Mouse (Mus musculus) stomach, embryonic 15.5 days (tissue): Measurements from ENCODE around the gene Syt2. TPM values are rescaled to one million over a fixed set of nuclear protein-coding genes. Genes with fewer than 3 reads are reported as not detected.

ENCODE experiments used
- ATAC-seq: fragments of 200-750 bp; cut with Nextera tagmentation; 2 replicates; pipeline ENCODE4 v1.8.0; 2017; ENCODE audit warnings: low read depth, moderate number of reproducible peaks, moderate TSS enrichment; ENCODE audit not compliant: insufficient read depth, low FRiP score
- H3K27ac ChIP-seq: fragments of 300-500 bp; sonication (generic); 2 replicates; pipeline ENCODE4 v1.5.1; 2015; ENCODE audit warnings: mild to moderate bottlenecking, inconsistent platforms
- H3K27me3 ChIP-seq: fragments of 300-500 bp; sonication (generic); replicated peaks from 2 replicates; pipeline ENCODE4 v1.6.1; 2015; ENCODE audit warnings: inconsistent platforms
- H3K36me3 ChIP-seq: fragments of 300-500 bp; sonication (generic); 2 replicates; pipeline ENCODE4 v1.6.1; 2015; ENCODE audit warnings: inconsistent platforms
- H3K4me1 ChIP-seq: fragments of 300-500 bp; sonication (generic); 2 replicates; pipeline ENCODE4 v1.6.1; 2015; ENCODE audit warnings: inconsistent platforms
- H3K4me2 ChIP-seq: fragments of 300-500 bp; sonication (generic); 2 replicates; pipeline ENCODE4 v1.6.1; 2015; ENCODE audit warnings: mild to moderate bottlenecking, inconsistent platforms
- H3K4me3 ChIP-seq: fragments of 300-500 bp; sonication (generic); replicated peaks from 2 replicates; pipeline ENCODE4 v1.5.1; 2015; ENCODE audit warnings: inconsistent platforms
- H3K9ac ChIP-seq: fragments of 300-500 bp; sonication (generic); 2 replicates; pipeline ENCODE4 v1.6.1; 2015; ENCODE audit warnings: inconsistent platforms
- H3K9me3 ChIP-seq: fragments of 300-500 bp; sonication (generic); 2 replicates; pipeline ENCODE4 v1.6.1; 2016; ENCODE audit warnings: inconsistent platforms
- WGBS: fragments of 180-500 bp; shearing (Covaris S2); methylation state at CpG from one replicate; pipeline ENCODE4 v1.1.7; 2015; 5-methylcytosine and 5-hydroxymethylcytosine counted together
- polyA plus RNA-seq: library from polyadenylated mRNA; unstranded; fragments of >200 nt; fragmentation: Nextera tagmentation; extraction: Ambion mirVana; gene quantifications from 2 replicates; pipeline ENCODE4 v1.2.1, GENCODE M21; 2015

Syt2 gene
- polyA plus RNA-seq, 1 experiment from 2014 or later = 1.8 TPM

DNA sequence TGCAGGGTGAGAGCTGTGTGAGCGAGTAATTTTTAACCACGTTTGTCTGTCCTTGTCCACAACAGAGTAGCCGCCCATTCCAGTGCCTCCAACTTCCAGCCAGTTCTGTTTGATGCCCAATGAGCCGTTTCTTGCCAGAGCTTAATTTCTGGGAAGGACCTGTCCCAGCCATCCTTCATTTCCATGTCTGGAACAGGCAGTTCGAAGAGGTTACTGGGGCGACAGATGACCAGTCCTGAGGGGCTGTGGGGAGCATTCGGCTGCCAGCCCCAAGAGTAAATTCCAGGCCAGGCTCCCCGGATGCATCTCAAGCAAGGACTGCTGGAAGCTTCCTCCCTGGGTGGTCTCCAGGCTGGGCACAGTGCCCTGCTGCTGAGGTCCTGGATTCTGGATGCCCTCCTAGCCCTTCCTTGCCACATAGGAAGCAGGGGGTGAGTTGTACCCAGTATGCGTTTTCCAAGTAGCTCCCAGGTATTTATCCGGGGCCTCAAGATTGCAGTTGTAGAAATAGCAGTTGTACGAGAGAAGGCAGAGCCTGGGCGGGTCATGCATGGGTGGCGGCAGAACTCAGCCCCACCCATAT, 4.9 kb downstream of the Syt2 start:
- H3K4me2 ChIP-seq = 0 out of 2 replicates have a peak overlapping the region, but pooled peaks have one; percentile 2
- H3K4me1 ChIP-seq = peaks cover 19% of the 10 kb centered on the region
- ATAC-seq = no peak
- peaks cover 23% of the 10 kb centered on the region for H3K27me3 ChIP-seq
- H3K9ac ChIP-seq = no peak overlapping the region
- H3K36me3 ChIP-seq = no peaks in the 10 kb centered on the region
- WGBS = 47% methylated on average over 13 of the region's 13 CpGs
- no peak overlapping the region; the same call in 1 of the 2 replicates for H3K27ac ChIP-seq
- no peak overlapping the region for H3K4me3 ChIP-seq
- no peaks in the 10 kb centered on the region for H3K9me3 ChIP-seq

DNA sequence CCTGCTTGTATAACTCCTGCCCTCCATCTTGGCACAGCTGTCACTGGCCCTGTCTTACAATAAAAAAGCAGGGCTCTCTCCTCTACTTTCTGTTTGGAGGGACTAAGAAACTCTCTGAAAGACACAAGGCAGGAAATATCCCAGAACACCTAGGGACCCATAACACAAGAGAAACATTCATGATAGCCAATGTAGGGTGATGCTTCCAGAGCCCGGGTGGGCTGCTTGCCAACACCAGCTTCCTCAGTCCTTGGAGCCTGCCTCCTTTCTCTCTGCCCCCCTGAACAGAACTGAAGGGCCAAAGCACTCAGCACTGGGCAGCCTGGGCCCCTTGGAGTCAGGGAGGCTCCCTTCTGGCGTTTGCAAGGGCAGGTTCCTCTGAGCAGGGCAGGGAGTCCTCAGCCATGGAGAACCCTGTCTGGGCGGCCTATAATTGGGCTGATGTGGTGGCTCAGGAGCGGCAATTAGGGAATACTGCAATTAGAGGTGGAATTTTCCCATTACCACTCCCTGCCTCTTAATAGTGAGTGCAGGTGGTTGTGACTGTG, 5.4 kb downstream of the Syt2 start:
- H3K4me1 ChIP-seq = peaks cover 15% of the 10 kb centered on the region

DNA sequence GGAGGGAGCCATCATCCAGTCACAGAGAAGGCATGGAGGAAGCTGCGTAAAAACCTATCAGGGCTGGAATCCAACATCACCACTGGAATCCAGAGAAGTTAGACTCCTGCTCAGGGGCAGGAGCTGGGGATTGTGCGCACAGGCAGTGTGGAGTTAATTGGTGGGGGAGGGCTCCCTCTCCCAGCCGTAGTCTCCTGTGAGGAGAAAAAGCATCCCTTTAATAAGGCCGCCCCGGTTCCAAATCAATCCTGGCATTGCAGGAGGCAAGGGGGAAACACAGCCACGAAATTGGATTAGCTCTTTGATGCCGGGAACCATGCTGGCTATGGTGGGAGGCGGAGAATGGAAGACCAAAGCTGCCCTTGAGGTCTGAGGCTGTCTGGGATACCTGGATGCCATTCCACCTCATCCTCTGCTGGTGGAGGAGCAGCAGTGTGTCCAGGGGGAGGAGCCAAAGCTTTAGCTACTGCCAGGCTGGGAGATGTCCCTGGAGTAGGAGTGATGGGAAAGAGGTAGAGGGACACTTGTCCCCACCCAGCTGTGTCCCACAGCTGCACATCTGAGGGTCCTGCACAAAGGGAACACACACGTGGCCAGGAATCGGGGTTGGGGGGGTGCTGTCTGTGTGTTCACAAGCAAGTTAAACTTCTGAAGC, 7.3 kb downstream of the Syt2 start:
- no peaks in the 10 kb centered on the region for H3K36me3 ChIP-seq
- no peak overlapping the region for H3K4me2 ChIP-seq
- no peak for ATAC-seq
- no peak overlapping the region for H3K27ac ChIP-seq
- H3K9ac ChIP-seq = no peak overlapping the region
- 39% methylated on average over 10 of the region's 10 CpGs for WGBS
- H3K4me1 ChIP-seq = peaks cover 15% of the 10 kb centered on the region
- peaks cover 2% of the 10 kb centered on the region for H3K27me3 ChIP-seq
- no peaks in the 10 kb centered on the region for H3K9me3 ChIP-seq
- no peak overlapping the region for H3K4me3 ChIP-seq

More for the DNA sequence above, 5.4 kb downstream of the Syt2 start:
- H3K36me3 ChIP-seq = no peaks in the 10 kb centered on the region
- H3K9me3 ChIP-seq = no peaks in the 10 kb centered on the region
- H3K4me3 ChIP-seq = no peak overlapping the region
- no peak for ATAC-seq
- 52% methylated on average over 4 of the region's 4 CpGs for WGBS
- H3K27me3 ChIP-seq = peaks cover 18% of the 10 kb centered on the region
- no peak overlapping the region for H3K9ac ChIP-seq
- 0 out of 2 replicates have a peak overlapping the region, but pooled peaks have one; percentile 2 for H3K4me2 ChIP-seq
- no peak overlapping the region; the same call in 1 of the 2 replicates for H3K27ac ChIP-seq

DNA sequence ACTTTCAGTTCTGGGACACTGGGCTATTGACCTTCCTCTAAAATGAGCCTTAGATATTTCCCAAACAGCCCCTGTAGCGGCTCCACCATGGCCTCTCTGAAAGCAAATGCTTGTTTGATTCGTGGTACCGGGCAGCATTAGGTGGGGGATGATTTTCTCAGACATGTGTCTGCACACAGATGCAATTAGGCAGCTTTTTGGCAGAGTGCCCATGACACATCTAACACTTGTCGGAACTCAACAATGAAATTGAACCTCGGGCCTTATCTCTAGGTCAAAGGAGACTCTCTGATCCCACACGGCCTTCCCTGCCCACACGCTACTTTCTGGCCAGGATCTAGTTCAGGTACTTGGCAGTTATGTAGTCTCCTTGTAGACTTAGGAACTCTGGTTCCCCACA, 12.4 kb downstream of the Syt2 start:
- no peak for ATAC-seq
- 35% methylated on average over 7 of the region's 7 CpGs for WGBS

DNA sequence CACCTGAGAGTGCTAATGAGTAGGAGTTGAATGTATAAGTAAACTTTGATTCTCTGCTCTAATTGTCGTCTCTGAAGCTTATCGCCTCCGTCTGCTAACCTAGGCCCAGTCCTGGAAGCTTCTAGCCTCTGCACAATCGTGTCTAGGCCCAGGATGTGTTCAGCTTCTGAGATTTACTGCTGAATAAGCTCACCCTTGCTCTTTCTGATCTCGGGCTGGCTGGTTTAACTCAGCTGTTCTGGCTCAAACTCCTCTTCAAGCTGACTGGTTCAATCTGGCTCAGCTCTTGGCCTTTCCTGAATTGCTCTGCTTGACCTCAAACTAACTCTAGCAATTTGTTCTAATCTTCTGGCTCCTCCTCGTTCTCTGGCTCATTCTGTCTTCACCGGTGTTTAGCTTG, 13.7 kb downstream of the Syt2 start:
- H3K27ac ChIP-seq = peak overlapping the region; percentile 63; the same call in 1 of the 2 replicates
- H3K27me3 ChIP-seq = no peaks in the 10 kb centered on the region
- no peak for ATAC-seq
- no peak overlapping the region for H3K9ac ChIP-seq
- H3K4me2 ChIP-seq = no peak overlapping the region
- no peaks in the 10 kb centered on the region for H3K36me3 ChIP-seq
- no peaks in the 10 kb centered on the region for H3K9me3 ChIP-seq
- 33% methylated on average over 7 of the region's 7 CpGs for WGBS
- H3K4me1 ChIP-seq = 0 out of 2 replicates have a peak, but pooled peaks cover 7% of the 10 kb centered on the region
- H3K4me3 ChIP-seq = no peak overlapping the region

More for the DNA sequence above, 12.4 kb downstream of the Syt2 start:
- H3K9ac ChIP-seq = no peak overlapping the region
- no peaks in the 10 kb centered on the region for H3K36me3 ChIP-seq
- H3K27me3 ChIP-seq = no peaks in the 10 kb centered on the region; the same call in 1 of the 2 replicates
- 0 out of 2 replicates have a peak, but pooled peaks cover 7% of the 10 kb centered on the region for H3K4me1 ChIP-seq
- H3K4me3 ChIP-seq = no peak overlapping the region
- H3K9me3 ChIP-seq = no peaks in the 10 kb centered on the region
- no peak overlapping the region for H3K27ac ChIP-seq
- H3K4me2 ChIP-seq = no peak overlapping the region

DNA sequence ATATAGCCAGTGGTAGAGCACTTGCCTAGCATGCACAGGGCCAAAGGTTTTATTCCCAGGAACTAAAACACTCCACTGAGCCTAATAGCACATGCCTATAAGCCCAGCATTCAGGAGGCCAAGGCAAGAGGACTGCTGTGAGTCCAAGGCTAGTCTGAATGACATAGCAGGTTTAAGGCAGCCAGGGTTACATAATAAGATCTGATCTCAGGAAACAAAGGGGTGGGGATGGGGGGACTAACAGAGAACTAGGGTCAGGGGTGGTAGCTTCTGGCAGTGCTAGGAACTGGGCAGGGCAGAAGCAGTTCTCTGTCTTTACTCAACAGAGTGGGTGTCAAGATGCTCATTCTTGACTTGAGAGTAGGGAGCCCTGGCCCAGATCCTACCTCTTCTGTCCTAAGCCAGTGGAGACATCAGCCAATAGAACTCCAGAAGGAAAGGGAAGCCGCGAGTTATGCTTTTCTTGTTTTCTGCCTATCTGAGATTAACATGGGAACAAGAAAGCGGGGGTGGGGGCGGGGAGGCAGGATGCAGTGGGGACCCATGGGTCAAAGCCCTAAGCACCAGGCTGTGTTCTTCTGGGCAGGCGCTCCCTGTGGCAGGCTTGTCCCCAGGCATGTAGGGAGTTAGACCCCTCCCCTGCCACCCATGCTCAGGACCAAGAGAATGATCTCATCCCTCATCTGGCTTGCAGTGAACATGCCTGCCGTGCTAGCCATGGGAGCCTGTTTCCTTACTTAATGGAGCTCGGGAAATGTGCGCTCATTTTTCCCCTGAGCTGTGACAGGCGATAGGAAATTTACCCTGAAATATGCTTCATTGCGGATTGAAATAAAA, 25.0 kb downstream of the Syt2 start:
- no peak overlapping the region for H3K9ac ChIP-seq
- no peaks in the 10 kb centered on the region for H3K27me3 ChIP-seq
- no peaks in the 10 kb centered on the region for H3K9me3 ChIP-seq
- no peaks in the 10 kb centered on the region for H3K36me3 ChIP-seq
- H3K4me2 ChIP-seq = no peak overlapping the region
- WGBS = 51% methylated on average over 10 of the region's 10 CpGs
- peaks cover 14% of the 10 kb centered on the region; the same call in 1 of the 2 replicates for H3K4me1 ChIP-seq
- ATAC-seq = no peak
- H3K27ac ChIP-seq = peak overlapping the region; percentile 54
- H3K4me3 ChIP-seq = no peak overlapping the region

DNA sequence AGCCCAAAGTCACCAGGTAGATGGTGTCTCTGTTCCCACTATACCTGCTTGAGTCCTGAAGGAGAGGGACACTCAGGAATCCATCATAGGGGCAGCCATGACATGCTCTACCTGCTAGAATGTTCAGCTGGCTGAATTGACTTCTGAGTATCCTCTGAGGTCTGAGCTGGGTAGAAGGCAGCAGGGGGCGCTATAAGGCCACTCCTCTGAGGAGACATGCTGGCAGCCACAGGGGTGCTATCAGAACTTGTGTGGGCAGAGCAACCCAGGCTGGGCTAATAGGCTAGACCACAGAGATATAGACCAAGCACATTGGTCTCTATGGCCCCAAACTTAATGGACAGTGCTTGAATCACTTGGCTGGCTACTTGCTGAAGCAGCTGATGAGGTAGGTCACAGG, 27.8 kb downstream of the Syt2 start:
- Histone ChIP-seq H3K4me1 (0 out of 2 replicates have a peak, but pooled peaks cover 7% of the 10 kb centered on the region), H3K36me3 (no peaks in the 10 kb centered on the region), H3K4me3 (no peak overlapping the region), H3K9me3 (no peaks in the 10 kb centered on the region), H3K9ac (no peak overlapping the region), H3K27me3 (no peaks in the 10 kb centered on the region), H3K4me2 (no peak overlapping the region), H3K27ac (no peak overlapping the region)
- WGBS = 11% methylated on average over 1 of the region's 1 CpGs
- ATAC-seq = no peak

DNA sequence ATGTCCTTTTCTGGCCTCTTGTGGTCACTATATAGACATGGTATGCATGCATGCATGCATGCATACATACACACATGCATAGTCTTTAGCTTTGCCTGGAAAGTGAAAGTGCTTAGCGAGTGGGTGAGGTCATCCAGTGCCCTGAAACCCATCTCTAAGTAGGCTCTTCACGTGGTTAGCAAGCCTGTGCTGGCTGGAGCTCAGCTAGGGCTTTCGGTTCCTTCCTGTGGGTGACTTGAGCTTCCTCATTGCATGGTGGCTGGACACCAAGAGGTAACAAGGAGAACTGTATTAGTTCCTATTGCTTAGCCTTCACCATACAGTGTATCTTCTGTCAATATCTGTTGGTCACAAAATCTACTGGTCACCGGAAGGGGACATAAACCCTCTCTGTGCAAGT, 33.0 kb downstream of the Syt2 start:
- peaks cover 9% of the 10 kb centered on the region; the same call in 1 of the 2 replicates for H3K4me1 ChIP-seq
- WGBS = 76% methylated on average over 4 of the region's 4 CpGs

DNA sequence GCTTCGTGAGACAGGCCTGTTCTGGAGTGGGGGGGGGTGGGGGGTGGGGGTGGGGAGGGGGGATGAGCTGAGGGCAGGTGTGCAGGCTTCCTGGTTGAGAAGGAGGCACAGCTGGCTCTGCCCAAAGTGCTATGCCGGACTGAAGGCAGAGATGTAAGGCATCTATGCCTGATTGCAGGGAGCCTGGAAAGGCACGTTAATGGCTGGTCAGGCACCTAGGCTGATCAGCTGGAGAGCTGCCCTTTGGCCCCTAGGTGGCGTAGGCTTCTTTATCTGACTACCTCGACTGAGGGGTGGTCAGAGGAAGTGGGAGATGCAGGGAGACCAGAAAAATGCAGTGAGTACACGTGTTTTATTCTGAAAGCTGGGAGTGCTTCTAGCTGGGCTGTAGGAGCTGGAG, 34.1 kb downstream of the Syt2 start:
- Histone ChIP-seq H3K9ac (no peak overlapping the region), H3K27ac (no peak overlapping the region), H3K36me3 (no peaks in the 10 kb centered on the region), H3K4me3 (no peak overlapping the region), H3K4me1 (peaks cover 9% of the 10 kb centered on the region; the same call in 1 of the 2 replicates), H3K27me3 (no peaks in the 10 kb centered on the region), H3K9me3 (no peaks in the 10 kb centered on the region), H3K4me2 (no peak overlapping the region)
- ATAC-seq = no peak
- 30% methylated on average over 6 of the region's 6 CpGs for WGBS

More for the DNA sequence above, 33.0 kb downstream of the Syt2 start:
- Histone ChIP-seq H3K4me2 (no peak overlapping the region), H3K4me3 (no peak overlapping the region), H3K9ac (no peak overlapping the region), H3K27me3 (no peaks in the 10 kb centered on the region), H3K36me3 (no peaks in the 10 kb centered on the region), H3K27ac (no peak overlapping the region), H3K9me3 (no peaks in the 10 kb centered on the region)
- no peak for ATAC-seq

DNA sequence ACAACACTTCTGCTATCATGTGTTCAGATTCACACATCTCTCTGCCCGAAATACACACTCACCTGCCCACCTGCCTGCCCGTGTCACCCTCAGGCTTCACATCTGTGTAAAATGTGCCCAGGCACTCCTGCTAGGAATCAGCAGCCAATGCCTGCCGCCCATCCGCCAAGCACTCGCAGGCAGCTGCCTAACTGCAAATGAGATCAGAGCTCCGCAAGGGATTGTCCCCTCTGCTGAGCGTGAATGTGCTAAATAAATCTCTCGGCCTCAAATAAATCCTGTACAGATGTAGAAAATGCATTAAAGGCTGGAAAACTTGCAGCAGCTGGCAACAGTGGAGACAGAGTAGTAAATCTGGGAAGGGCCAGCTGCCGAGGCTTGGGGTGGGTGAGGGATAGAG, 36.0 kb downstream of the Syt2 start:
- WGBS = 30% methylated on average over 9 of the region's 9 CpGs
- no peaks in the 10 kb centered on the region for H3K36me3 ChIP-seq

DNA sequence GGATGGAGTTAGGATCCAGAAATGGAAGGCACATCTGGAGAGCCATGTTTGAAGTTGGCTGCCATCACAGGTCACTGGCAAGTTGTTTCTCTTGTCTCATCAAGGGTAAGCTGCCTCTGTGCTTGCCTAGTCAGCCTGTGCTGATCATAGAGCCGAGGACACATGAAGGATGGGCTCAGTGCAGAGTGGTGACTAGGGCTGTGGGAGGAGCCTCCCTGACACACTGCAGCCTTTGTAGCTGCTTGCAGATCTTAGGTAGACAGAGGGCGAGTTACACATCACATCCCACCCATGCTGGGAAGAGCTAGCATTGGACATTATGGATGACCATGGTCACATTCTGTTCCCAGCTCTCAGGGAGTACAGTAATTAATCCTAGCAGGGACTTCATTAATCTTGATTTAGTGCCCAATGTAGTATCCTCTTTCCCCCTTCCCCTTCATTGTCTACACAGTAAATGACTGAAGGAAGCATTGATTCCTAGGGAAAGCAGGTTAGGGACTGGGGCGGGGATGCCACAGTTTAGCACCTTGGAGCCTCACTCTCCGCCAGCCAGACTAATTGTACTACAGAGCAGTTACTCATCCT, 40.5 kb downstream of the Syt2 start:
- H3K9ac ChIP-seq = no peak overlapping the region
- ATAC-seq = no peak
- H3K4me1 ChIP-seq = peaks cover 6% of the 10 kb centered on the region; the same call in 1 of the 2 replicates
- 53% methylated on average over 4 of the region's 4 CpGs for WGBS
- no peaks in the 10 kb centered on the region for H3K9me3 ChIP-seq
- H3K4me2 ChIP-seq = no peak overlapping the region
- no peak overlapping the region for H3K4me3 ChIP-seq
- H3K36me3 ChIP-seq = no peaks in the 10 kb centered on the region
- H3K27ac ChIP-seq = no peak overlapping the region
- H3K27me3 ChIP-seq = no peaks in the 10 kb centered on the region

More for the DNA sequence above, 36.0 kb downstream of the Syt2 start:
- Histone ChIP-seq H3K27me3 (no peaks in the 10 kb centered on the region), H3K4me1 (peaks cover 9% of the 10 kb centered on the region; the same call in 1 of the 2 replicates), H3K4me3 (no peak overlapping the region), H3K4me2 (no peak overlapping the region), H3K27ac (no peak overlapping the region), H3K9me3 (no peaks in the 10 kb centered on the region), H3K9ac (no peak overlapping the region)
- ATAC-seq = no peak
